Mouse (Mus musculus) retina, postnatal 1 day (tissue): ENCODE data around the gene Fanca.
A peak's percentile ranks its signal among the peaks of the same experiment; 100 is the strongest.

ENCODE experiments used
- DNase-seq: peaks from one replicate; pipeline ENCODE4 v3.0.0-alpha.2; 2012

Gene Fanca

DNA sequence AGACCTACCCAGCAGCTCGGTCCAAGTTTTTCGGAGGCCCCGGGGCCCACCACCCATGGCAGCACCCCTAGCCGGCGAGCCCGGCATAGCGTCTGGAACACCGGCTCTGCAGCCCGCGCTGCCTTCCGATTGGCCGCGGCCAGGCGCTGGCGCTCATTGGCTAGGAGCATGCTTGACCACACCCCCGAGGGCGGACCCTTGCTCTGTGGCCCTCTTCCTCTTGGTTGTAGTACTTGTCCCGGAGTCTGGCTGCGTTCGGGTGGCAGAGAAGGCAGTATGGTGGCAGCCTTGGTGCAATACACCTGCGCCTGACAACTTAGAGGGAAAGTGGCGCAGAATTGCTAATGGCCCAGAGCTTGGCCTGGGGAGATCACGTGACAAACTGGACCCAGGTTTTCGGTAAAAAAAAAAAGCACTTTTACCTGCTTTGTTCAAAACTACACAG, at the start of gene Fanca:
Gene Fanca, minus strand, starts transcription at position 110 of the 445 bp plus-strand sequence.
- peak; percentile 96 for DNase-seq

DNA sequence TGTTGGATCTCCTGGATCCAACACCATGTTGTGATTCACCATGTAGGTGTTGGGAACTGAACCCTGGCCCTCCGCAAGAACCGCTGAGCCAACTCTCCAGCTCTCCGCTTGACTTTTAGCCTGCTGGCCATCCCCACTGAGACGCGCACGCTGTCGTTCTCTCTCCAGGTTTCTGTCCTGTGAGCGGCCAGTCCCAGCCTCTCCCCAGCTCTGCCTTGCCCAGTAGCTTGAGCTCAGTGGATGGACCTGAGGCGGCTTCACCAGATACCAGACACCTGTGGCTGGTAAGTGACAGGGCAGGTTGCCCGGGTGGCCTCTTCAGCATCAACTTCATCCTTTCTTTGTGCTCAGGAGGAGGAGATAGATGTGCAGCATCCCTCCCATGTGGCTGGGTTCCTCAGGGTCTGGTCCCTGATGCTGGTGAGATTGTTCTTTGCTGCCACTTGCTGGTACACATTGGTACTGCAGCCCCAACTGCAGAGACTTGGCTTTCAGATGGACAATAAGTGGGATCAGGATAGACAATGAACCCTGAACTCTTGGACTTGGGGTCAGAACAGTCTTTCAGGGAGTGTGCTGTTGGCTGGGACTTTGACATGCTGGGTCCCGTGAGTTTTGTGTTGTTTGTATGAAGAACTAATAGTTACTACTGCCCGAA, 42.8 kb upstream of the Fanca start:
- peak; percentile 89 for DNase-seq

DNA sequence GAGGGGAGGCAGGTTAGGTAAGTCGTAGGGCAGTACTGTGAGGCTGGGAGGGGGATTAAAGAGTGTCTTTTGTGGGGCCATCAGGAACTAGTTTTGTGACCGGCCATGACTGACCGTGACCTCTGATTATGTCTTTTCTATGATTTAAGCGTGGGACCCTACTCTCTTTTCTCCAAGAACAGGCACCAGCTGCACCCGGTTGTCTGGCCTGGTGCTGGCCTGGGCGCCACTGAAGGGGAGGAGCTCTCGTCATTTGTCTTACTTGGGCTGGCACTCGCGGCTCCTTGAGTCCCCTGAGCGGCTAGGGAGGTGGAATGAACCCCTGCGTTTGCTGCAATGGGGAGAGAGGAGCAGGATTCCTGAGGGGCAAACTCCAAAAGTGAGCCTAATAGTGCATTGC, 34.8 kb upstream of the Fanca start:
- DNase-seq: no peak

DNA sequence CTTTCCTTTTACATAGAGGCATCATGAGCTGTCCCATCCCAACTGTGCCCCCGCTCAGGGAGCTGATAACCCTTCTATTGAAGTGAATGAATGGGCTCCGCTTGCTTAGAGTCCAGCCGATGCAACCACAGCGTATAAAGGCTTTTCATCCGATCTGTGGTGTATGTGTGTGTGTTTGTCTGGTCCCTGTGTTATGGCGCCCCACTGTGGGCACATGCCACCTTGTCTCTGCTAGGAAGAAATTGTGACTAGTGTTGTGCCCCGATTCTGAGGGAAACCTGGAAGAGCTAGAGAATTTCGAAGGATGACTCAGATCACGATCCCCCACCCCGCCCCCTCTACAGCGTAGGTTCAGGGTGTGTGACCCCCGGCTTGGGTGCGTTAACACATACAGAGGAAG, 34.4 kb upstream of the Fanca start:
- DNase-seq: peak; percentile 61

DNA sequence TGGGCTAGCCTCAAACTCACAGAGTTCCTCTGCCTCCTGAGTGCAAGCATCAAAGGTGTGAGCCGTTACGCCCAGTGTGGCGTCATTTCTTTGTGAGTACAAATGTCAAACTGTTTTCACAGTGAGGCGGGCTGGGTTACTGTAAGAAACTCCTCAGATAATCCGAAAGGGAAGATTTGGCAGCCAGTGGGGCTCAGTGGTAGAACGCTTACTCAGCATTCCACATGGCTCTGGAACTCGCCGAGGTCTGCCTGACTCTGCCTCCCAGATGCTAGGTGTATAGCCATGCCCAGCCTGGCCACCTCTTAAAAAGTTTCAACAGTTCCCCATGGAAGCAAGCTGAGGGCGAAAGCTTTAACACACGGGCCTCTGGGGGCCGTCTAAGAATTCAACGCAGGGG, 33.7 kb upstream of the Fanca start:
- DNase-seq: no peak

DNA sequence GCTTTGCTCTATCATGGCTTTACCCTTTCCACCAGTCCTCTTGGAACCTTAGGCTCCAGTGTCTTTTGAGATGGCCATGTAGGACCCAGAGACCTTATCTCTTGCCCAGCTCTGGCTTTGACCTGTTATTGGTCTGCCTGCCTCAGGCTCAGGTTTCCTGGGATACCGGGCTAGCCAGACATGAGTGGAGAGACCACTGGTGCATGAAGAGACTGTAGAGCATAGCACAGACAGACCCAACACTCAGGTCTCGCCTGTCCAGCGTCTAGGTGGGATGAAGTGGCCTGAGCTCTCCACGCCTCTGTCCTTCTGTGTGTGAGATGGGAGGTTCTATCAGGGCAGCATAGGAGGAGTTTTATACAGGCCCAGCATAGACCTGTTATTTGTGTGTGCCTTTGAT, 30.7 kb upstream of the Fanca start:
- DNase-seq: no peak

DNA sequence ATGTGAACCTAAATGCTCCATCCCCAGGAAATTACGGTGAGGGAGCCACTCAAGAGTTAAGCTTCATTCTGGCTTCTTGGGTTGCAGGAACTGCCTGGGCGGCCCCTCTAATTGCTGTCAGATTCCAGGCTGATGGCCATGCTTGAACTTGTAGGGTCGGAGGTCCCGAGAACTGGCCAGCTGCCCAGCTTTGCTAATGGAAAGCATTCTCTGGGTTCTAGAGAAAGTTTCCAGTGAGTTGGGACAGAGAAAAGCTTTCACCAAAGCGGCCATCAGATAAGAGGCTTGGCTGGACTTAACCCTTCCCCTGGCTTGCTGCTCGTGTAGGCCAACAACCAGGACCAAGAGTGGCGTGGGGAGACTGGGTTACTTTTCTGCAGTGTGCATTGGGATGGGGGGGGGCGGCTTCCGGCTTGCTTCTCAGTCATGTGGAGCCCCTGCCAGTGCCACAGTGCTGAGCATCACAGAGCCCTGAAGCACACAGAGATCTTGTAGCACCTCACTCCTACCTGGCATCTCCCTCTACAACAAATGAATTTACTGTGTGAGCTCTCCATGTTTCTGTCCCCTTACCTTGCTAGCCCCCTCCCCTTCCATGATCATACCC, 30.0 kb upstream of the Fanca start:
- DNase-seq: peak; percentile 86

DNA sequence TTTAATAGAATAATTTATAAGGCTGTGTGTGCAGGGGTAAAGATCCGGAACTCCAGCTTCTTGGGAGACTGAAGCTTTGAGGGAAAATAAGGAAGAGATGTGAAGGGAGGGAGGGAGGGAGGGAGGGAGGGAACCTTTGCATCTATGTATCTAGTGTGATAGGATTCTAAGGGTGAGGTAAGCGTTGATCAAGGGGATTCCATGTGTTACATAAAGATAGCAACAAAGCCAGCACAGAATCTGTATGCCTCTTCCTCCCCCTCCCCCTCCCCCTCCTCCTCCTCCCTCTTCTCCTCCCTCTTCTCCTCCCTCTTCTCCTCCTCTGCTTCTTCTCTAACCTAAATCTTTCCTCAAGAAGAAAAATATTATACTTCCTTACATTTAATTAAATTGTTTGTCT, 28.9 kb upstream of the Fanca start:
- no peak for DNase-seq

DNA sequence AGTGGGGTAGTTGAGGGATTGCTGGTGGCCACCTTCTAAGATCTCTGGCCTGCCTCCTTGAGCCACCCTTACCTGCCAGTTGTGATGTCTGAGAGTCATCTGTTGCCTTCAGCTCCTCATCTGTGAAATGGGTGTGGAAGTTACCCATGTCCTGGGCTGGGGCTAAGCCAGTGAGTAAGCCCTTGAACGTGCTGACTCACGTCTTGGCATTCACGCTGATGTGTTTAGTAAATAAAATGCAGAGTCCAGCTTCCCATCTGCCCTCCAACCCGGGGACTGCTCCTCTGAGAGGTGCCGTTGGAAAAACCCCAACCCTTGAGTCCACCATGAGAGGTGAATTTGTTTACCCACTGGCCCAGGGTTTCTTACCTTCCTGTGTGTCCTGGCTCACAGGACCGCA, 27.5 kb upstream of the Fanca start:
- no peak for DNase-seq

DNA sequence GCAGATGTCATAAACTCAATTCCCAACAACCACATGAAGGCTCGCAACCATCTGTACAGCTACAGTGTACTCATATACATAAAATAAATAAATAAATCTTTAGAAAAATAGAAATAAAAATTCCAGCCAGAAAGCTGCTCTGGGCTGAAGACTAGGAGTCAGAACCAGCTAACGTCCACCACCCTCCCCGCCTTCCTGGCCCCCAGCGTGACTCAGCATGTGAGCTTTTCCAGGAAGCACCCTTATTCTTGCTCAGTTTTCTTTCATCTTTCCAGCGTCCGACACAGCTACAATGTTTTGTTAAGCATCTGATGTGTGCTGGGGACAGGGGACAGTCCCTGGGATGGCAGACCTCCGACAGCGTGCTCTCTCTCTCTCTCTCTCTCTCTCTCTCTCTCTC, 26.8 kb upstream of the Fanca start:
- no peak for DNase-seq

DNA sequence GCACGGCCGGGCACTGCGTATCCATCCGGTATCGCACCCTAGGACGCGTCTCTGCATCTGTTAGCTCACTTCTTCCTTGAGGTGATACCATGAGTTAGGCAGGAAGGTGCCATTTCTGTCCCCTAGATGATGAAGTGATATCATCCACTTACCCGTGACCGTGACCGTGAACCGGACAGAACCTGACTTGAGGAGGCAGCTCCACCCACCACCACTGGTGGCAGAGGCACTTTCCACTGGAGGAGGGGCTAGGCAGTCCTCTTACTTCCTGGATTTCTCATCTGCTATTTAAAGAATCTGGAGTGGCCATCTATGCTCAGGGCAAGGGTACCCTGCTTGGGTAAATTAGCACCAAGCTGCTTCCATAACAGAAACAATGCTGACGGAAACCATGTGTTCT, 25.0 kb upstream of the Fanca start:
- no peak for DNase-seq

DNA sequence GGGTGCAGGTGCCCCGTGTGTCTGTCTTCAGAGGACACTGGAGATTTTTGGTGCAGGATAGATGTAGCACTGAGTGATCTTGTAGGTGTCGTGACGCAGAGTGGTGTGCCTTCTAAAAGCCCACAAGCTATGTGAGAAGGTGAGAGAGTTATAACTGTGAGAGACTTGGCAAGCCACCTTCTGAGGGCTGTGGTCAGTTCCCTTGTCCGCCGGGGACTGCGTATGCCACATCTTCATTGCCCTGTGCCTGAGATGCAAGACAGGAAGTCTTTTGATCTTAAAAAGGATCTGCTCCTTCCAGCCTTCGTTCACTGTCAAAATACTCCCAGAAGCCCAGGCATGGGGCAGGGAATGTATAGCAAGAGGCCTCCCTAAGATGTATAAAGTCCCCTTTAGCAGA, 24.5 kb upstream of the Fanca start:
- DNase-seq: no peak

DNA sequence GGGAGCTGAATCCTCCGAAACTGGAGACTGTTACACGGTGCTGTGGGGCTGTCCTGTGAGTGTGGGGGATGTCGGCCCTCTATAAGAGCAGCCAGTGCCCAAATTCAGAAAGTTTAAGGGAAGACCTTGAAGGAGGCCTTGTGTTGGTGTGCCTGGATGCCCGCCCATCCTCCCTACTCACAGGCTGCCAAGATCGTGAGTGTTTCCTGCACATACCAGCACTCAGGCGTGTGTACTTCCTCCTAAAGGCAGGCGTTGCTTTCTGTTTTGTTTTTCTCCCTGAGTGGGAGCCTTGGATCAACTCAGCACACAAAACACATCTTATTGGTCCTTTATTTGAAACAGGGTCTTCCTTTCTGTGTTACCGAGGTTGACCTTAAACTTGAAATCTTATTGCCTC, 23.9 kb upstream of the Fanca start:
- no peak for DNase-seq

DNA sequence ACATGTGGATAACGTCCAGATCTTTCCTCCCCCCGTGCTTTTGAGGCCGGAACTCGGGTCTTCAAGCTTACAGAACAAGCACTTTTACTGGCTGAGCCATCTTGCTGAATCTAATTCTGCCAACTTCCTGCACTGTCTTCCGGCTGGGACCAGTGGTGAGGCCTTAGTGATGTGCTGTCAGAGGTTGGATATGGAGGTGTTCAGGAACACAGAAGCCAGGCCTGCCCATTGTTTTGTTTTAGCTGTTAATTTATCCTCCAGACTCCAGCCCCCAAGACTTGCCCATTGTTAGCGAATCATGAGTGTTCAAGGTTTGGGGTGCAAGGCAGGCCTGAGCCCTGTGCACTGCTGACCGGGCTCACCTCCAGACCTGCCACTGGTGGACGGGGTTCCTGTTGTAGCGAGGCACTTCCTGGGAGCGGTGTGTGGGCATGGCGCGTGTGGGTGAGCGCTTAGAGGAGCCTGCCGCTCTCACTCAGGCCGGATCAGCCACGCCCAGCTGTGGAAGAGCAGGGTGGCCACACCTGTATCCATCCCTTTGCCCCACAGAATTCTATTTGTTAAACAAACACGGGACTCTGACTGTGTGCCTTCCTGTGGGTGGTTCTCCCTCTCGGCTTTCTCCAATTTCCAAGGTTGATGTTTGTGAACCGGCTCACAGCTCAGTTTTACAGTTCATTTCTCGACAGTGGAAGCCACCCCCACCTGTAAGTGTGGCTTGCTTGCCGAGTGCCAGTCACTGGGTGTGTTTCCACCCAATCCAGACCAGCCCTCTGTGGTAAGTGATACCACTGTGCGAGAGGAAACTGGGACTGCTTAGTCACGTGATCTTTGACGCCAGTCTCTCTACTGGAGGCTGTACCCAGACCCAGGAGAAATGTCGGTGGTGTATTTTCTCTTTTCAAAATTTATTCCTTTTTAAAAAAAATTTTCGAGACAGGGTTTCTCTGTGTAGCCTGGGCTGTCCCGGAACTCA, 23.0 kb upstream of the Fanca start:
- DNase-seq: no peak

DNA sequence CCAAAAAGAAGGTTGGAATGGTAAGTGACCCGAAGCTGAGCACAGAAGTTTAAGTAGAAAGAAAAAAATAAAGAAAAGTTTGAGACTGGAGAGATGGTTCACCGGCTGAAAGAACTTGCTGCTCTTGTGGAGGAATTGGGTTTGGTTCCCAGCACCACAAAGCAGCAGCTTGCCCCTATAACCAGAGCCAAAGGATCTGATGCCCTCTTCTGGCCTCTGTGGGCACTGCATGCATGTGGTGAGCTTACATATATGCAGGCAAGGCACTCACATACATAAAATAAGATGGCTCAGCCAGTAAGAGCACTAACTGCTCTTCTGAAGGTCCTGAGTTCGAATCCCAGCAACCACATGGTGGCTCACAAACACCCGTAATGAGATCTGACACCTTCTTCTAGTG, 21.7 kb upstream of the Fanca start:
- no peak for DNase-seq

DNA sequence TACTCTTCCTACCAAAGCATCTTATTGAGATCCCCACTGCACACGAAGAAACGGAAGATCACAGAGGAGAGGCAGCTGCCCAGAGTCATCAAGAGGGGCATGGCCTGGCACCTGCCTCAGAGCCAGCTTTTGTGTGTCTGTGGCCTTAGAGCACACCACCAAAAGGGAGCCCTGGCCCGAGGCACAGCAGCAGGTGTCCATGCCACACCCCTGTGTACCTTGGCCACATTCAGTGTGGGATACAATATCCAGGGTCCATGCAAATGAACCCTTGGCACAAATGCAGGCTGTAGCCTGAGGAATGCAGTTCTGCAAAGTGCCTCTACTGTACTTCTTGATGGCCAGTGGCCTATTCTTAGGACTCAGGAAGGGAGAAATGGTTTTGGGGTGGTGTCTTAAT, 19.1 kb upstream of the Fanca start:
- no peak for DNase-seq

DNA sequence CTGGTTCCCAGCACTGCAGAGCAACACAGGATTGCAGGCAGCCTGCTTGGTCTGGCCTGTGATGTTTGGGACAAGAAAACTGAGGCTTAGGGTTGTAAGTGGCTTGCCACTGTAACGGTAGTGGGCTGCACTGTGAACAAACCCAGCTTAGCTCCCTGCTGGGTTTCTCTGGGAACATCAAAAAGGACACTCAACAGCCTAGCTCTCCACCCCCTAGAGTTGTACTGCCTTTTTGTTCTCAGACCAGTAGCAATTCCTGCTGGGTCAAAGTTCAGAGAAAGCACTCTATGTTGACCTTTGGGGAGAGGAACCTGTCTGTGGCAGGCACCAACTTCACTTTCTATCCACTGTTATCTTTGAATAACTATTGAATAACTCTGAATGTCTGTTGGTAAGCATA, 16.1 kb upstream of the Fanca start:
- DNase-seq: no peak

DNA sequence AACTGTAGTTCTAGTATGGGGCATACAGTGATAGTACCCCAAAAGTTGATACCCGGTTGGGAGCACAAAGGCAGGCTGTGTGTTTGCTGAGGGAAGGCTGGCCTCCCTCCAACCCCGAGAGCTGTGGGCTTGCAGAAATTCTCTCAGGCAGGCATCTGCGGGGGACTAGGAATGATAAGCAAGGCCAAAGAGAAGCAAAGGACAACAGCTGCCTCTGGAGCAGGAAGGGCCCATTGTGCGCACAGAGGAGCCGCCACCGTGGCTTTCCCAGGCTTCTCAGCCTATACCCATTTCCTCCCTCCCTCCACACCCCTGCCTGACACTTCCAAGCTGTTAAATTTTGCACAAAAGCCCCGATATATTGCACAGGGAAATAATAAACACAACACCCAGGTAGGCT, 15.5 kb upstream of the Fanca start:
- no peak for DNase-seq

DNA sequence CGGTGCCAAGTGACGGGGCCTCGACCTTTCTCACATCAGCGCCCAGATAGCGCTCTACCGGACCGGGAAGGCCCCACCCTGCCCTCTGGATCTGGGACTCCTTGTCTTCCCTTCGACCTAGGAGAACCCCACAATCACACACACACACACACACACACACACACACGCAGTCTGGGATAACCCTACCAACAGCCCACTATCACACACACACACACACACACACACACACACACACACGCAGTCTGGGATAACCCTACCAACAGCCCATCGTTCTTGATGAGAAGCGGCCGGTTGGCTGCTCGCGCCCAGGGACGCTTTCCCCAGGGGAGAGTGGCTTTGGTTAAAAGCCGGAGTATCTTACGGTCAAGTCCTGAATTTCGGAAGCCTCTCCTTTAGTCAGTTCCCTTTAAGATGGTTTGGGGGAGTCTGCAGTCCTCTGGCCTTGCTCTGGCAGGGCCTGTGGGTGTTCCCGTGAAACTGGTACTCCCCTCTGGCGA, 14.8 kb upstream of the Fanca start:
- DNase-seq: peak; percentile 45

DNA sequence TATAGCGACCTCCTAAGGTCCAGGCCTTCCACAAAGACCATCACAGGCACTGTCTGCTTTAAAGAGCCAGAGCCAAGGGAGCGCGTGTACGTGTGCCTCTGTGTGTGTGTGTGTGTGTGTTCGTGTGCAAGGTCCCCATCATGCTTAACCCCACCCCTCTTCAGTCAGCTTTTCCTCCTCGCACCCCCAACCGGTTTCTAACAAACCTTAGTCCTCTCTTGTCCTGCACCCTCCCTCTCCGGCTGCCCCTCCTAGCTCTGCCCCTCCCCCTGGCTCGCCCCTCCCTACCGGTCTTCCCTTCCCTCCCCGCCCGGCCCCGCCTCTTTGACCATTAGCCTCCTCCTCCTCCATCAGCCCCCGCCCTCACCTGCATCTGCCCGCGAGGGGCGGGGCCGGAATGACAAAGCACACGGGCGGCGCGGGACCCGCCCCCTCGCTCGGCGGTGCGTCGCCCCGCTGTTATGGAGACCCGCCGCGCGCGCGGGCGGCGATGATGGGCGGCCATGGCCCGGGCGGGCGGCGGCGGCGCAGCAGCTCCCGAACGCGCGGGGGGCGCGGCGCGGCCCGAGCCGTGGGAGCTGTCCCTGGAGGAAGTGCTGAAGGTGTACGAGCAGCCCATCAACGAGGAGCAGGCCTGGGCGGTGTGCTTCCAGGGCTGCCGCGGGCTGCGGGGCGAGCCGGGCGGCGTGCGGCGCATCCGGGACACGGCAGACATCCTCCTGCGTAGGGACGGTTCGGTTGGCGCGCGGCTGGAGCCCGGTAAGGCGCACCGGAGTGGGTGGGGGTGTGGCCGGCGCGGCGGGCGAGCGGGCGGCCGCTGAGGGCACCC, 14.1 kb upstream of the Fanca start, which contains the start of gene Spire2:
Gene Spire2, plus strand, starts transcription at position 452 of the 829 bp plus-strand sequence.
- DNase-seq: peak; percentile 92

DNA sequence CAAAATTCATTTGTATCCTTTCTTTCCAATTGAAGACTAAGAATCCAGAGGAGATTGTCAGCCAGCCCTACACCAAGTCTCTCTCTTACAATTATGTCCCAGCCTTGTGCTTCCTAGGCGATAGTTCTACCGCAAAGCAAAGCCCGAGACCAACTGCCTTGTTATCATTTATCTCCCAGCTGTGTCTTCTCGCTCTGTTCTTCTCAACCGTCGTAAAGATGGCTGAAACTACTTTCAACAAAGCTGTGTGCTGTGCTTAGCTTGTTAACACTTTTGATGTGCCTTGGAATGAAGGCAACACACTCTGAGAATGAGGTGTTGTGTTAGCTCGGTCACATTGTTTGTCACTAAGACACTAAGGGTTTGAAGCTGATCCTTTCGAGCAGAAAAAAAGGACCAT, 13.4 kb upstream of the Fanca start:
- DNase-seq: no peak

DNA sequence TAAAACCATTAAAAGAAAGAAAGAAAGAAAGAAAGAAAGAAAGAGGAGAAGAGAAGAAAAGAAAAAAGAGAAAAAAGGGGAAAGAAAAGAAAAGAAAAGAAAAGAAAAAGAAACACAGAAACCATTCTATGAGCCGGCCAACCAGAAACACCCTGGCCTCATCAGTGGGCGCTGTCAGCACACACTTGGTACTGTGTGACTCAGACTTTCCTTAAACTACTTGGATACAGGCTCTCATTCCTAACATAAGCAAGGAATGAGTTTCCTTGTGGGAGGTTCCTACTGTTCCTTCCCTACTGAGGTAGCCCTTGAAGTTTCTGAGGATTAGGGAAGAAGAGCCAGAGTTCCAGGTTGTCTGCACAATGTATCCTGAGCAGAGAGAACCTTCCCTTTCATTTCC, 12.9 kb upstream of the Fanca start:
- DNase-seq: no peak

DNA sequence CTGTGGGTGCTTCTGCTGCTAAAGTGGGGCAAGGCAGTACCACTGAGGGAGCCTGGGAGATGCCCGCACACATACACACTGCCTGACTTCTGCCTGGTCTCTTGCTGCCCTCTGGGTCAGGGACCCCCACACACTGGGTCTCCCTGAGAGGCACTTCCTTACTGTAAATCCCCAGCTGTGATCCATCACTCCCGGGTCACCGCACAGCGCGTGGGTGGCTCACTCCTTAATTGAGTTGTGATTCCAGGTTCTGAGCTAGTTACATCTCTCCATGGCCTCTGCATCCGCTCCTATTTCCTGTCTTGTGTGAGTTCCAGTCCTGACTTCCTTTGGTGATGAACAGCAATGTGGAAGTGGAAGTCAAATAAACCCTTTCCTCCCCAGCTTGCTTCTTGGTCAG, 12.3 kb upstream of the Fanca start:
- DNase-seq: peak; percentile 36
